Comparison of ENCODE assay signal across 24 mouse cellular contexts in the genomic region with DNA sequence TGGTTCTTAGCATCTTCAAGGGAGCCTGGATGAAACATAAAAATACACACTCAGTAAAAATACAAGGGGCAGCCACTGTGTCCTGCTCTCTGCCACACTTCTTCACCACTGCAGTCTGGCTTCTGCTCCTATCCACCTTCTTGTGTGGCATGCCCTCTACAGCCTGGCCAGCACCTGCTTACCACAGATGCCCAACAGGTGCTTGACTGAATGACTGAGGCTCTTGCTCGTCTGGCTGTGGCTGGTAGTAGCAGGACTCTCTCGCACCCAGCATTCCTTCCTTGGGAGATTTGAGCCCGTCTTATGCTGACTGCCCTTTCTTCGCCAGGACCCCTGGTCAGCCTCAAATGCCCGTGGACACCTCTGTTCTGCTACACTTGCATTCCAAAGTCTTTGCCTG.
"Had no signal": no experiment of that assay in that cellular context is flagged by ENCODE, and none has a peak within 500 bp of the region (broad histone marks: within the 10 kb centered on the region; RNA-seq: fewer than 3 reads in every experiment).

No protein-coding gene starts in this region.

- H3K27ac ChIP-seq: gastrocnemius, adult 2 months; heart, adult 2 months; hindbrain, embryonic 10.5 days; hindbrain, embryonic 12.5 days; hindbrain, embryonic 14.5 days; layer of hippocampus, adult 2 months; left cerebral cortex, adult 2 months; limb, embryonic 10.5 days; limb, embryonic 12.5 days had no signal

- DNase-seq: gastrocnemius, adult 2 months; gastrocnemius, postnatal 10 days; gastrocnemius, postnatal 25 days; heart, adult 2 months; heart, postnatal 10 days; heart, postnatal 4 days; kidney, adult 18-20 months; kidney, adult 8-10 months; kidney, postnatal 10 days; kidney, postnatal 25 days; kidney, postnatal 4 days; liver had no signal

- H3K4me3 ChIP-seq: gastrocnemius, adult 2 months; heart, adult 2 months; heart, embryonic 12.5 days; hindbrain, embryonic 10.5 days; hindbrain, embryonic 12.5 days; layer of hippocampus, adult 2 months; left cerebral cortex, adult 2 months; limb, embryonic 10.5 days; limb, embryonic 12.5 days had no signal

- H3K9me3 ChIP-seq: heart, embryonic 12.5 days; hindbrain, embryonic 10.5 days; hindbrain, embryonic 12.5 days; limb, embryonic 10.5 days; limb, embryonic 12.5 days had no signal

- H3K36me3 ChIP-seq: hindbrain, embryonic 10.5 days; hindbrain, embryonic 12.5 days; limb, embryonic 10.5 days had no signal

- H3K27me3 ChIP-seq: heart, embryonic 12.5 days; hindbrain, embryonic 12.5 days had no signal

- H3K4me2 ChIP-seq: heart, embryonic 12.5 days; hindbrain, embryonic 12.5 days; hindbrain, embryonic 14.5 days; limb, embryonic 12.5 days; liver, embryonic 11.5 days had no signal

- ATAC-seq: hindbrain, embryonic 16.5 days; inflammation-experienced regulatory T-cells, adult 6 months; intestine, postnatal 0 days had no signal

- H3K9ac ChIP-seq: heart, embryonic 12.5 days; hindbrain, embryonic 12.5 days; hindbrain, embryonic 14.5 days; limb, embryonic 12.5 days had no signal
